Mouse (Mus musculus) stomach, embryonic 15.5 days (tissue): ENCODE results near the gene Rbpj. TPM values are rescaled to one million over a fixed set of nuclear protein-coding genes. Genes with fewer than 3 reads are reported as not detected.
"Not testable (repeated sequence)": the region's sequence is repeated elsewhere in the genome, so short reads cannot be mapped to it uniquely, and the experiment has no call there.

ENCODE experiments used
- ATAC-seq: fragments of 200-750 bp; cut with Nextera tagmentation; 2 replicates; pipeline ENCODE4 v1.8.0; 2017; ENCODE audit warnings: low read depth, moderate number of reproducible peaks, moderate TSS enrichment; ENCODE audit not compliant: insufficient read depth, low FRiP score
- H3K27ac ChIP-seq: fragments of 300-500 bp; sonication (generic); 2 replicates; pipeline ENCODE4 v1.5.1; 2015; ENCODE audit warnings: mild to moderate bottlenecking, inconsistent platforms
- H3K27me3 ChIP-seq: fragments of 300-500 bp; sonication (generic); replicated peaks from 2 replicates; pipeline ENCODE4 v1.6.1; 2015; ENCODE audit warnings: inconsistent platforms
- H3K36me3 ChIP-seq: fragments of 300-500 bp; sonication (generic); 2 replicates; pipeline ENCODE4 v1.6.1; 2015; ENCODE audit warnings: inconsistent platforms
- H3K4me1 ChIP-seq: fragments of 300-500 bp; sonication (generic); 2 replicates; pipeline ENCODE4 v1.6.1; 2015; ENCODE audit warnings: inconsistent platforms
- H3K4me2 ChIP-seq: fragments of 300-500 bp; sonication (generic); 2 replicates; pipeline ENCODE4 v1.6.1; 2015; ENCODE audit warnings: mild to moderate bottlenecking, inconsistent platforms
- H3K4me3 ChIP-seq: fragments of 300-500 bp; sonication (generic); replicated peaks from 2 replicates; pipeline ENCODE4 v1.5.1; 2015; ENCODE audit warnings: inconsistent platforms
- H3K9ac ChIP-seq: fragments of 300-500 bp; sonication (generic); 2 replicates; pipeline ENCODE4 v1.6.1; 2015; ENCODE audit warnings: inconsistent platforms
- H3K9me3 ChIP-seq: fragments of 300-500 bp; sonication (generic); 2 replicates; pipeline ENCODE4 v1.6.1; 2016; ENCODE audit warnings: inconsistent platforms
- WGBS: fragments of 180-500 bp; shearing (Covaris S2); methylation state at CpG from one replicate; pipeline ENCODE4 v1.1.7; 2015; 5-methylcytosine and 5-hydroxymethylcytosine counted together
- polyA plus RNA-seq: library from polyadenylated mRNA; unstranded; fragments of >200 nt; fragmentation: Nextera tagmentation; extraction: Ambion mirVana; gene quantifications from 2 replicates; pipeline ENCODE4 v1.2.1, GENCODE M21; 2015

Rbpj gene
- polyA plus RNA-seq, 1 experiment from 2014 or later = 26.9 TPM

GRCm38 (mm10) chr5:53542073-53542472 lies 76.1 kb downstream of the Rbpj start:
- ATAC-seq = no peak
- H3K27ac ChIP-seq = no peak overlapping the region

GRCm38 (mm10) chr5:53543399-53543798 lies 77.4 kb downstream of the Rbpj start:
- Histone ChIP-seq H3K4me2 (no peak overlapping the region), H3K9me3 (no peaks in the 10 kb centered on the region), H3K4me3 (no peak overlapping the region), H3K36me3 (no peaks in the 10 kb centered on the region), H3K4me1 (no peaks in the 10 kb centered on the region), H3K27me3 (no peaks in the 10 kb centered on the region), H3K9ac (no peak overlapping the region), H3K27ac (no peak overlapping the region)
- WGBS = 77% methylated on average over 4 of the region's 4 CpGs
- no peak for ATAC-seq

More at GRCm38 (mm10) chr5:53542073-53542472, 76.1 kb downstream of the Rbpj start:
- H3K9me3 ChIP-seq = no peaks in the 10 kb centered on the region
- H3K9ac ChIP-seq = no peak overlapping the region
- 33% methylated on average over 1 of the region's 1 CpGs for WGBS
- H3K27me3 ChIP-seq = no peaks in the 10 kb centered on the region
- no peaks in the 10 kb centered on the region for H3K4me1 ChIP-seq
- H3K36me3 ChIP-seq = no peaks in the 10 kb centered on the region
- H3K4me3 ChIP-seq = no peak overlapping the region
- H3K4me2 ChIP-seq = no peak overlapping the region

GRCm38 (mm10) chr5:53543945-53544344 lies 78.0 kb downstream of the Rbpj start:
- Histone ChIP-seq H3K9ac (no peak overlapping the region), H3K4me3 (no peak overlapping the region), H3K27ac (no peak overlapping the region), H3K27me3 (no peaks in the 10 kb centered on the region), H3K36me3 (no peaks in the 10 kb centered on the region), H3K9me3 (no peaks in the 10 kb centered on the region), H3K4me2 (no peak overlapping the region), H3K4me1 (no peaks in the 10 kb centered on the region)
- no peak for ATAC-seq
- whole genome bisulfite sequencing = 80% methylated on average over 4 of the region's 4 CpGs

- Histone ChIP-seq H3K4me1 (no peaks in the 10 kb centered on the region), H3K4me3 (no peak overlapping the region), H3K9me3 (no peaks in the 10 kb centered on the region), H3K4me2 (no peak overlapping the region), H3K27ac (no peak overlapping the region), H3K27me3 (no peaks in the 10 kb centered on the region), H3K9ac (no peak overlapping the region), H3K36me3 (no peaks in the 10 kb centered on the region)
- WGBS = 84% methylated on average over 6 of the region's 6 CpGs
- ATAC-seq = no peak
Measured at GRCm38 (mm10) chr5:53546440-53546839, 80.5 kb downstream of the Rbpj start.

- no peak overlapping the region for H3K9ac ChIP-seq
- 41% methylated on average over 9 of the region's 9 CpGs for WGBS
- H3K27ac ChIP-seq = no peak overlapping the region
- H3K4me1 ChIP-seq = no peaks in the 10 kb centered on the region
- no peaks in the 10 kb centered on the region for H3K27me3 ChIP-seq
- no peaks in the 10 kb centered on the region for H3K9me3 ChIP-seq
- no peaks in the 10 kb centered on the region for H3K36me3 ChIP-seq
- no peak overlapping the region for H3K4me3 ChIP-seq
- ATAC-seq = no peak
- no peak overlapping the region for H3K4me2 ChIP-seq
Measured at GRCm38 (mm10) chr5:53546979-53547472, 81.1 kb downstream of the Rbpj start.

- H3K27me3 ChIP-seq, H3K4me1 ChIP-seq, H3K27ac ChIP-seq, H3K9me3 ChIP-seq, H3K9ac ChIP-seq, H3K4me3 ChIP-seq, H3K4me2 ChIP-seq, ATAC-seq, H3K36me3 ChIP-seq: not testable (repeated sequence)
- WGBS = 98% methylated on average over 1 of the region's 1 CpGs
Measured at GRCm38 (mm10) chr5:53550329-53550728, 84.4 kb downstream of the Rbpj start.

- WGBS = 75% methylated on average over 6 of the region's 6 CpGs
- Histone ChIP-seq H3K9me3 (no peaks in the 10 kb centered on the region), H3K27me3 (no peaks in the 10 kb centered on the region), H3K4me2 (no peak overlapping the region), H3K36me3 (no peaks in the 10 kb centered on the region), H3K27ac (no peak overlapping the region), H3K4me1 (no peaks in the 10 kb centered on the region), H3K9ac (no peak overlapping the region), H3K4me3 (no peak overlapping the region)
- ATAC-seq = no peak
Measured at GRCm38 (mm10) chr5:53551394-53551793, 85.4 kb downstream of the Rbpj start.

GRCm38 (mm10) chr5:53551910-53552309 lies 86.0 kb downstream of the Rbpj start:
- Histone ChIP-seq H3K9me3 (no peaks in the 10 kb centered on the region), H3K4me3 (no peak overlapping the region), H3K27ac (no peak overlapping the region), H3K27me3 (no peaks in the 10 kb centered on the region), H3K4me2 (no peak overlapping the region), H3K36me3 (no peaks in the 10 kb centered on the region), H3K4me1 (no peaks in the 10 kb centered on the region), H3K9ac (no peak overlapping the region)
- WGBS = 79% methylated on average over 4 of the region's 4 CpGs
- no peak for ATAC-seq

GRCm38 (mm10) chr5:53553281-53553680 lies 87.3 kb downstream of the Rbpj start:
- H3K9me3 ChIP-seq = no peaks in the 10 kb centered on the region
- H3K4me2 ChIP-seq = no peak overlapping the region
- no peaks in the 10 kb centered on the region for H3K4me1 ChIP-seq
- no peak overlapping the region for H3K27ac ChIP-seq
- WGBS = 90% methylated on average over 1 of the region's 1 CpGs
- H3K4me3 ChIP-seq = no peak overlapping the region
- H3K9ac ChIP-seq = no peak overlapping the region
- H3K27me3 ChIP-seq = no peaks in the 10 kb centered on the region
- no peaks in the 10 kb centered on the region for H3K36me3 ChIP-seq
- no peak for ATAC-seq

- no peaks in the 10 kb centered on the region for H3K4me1 ChIP-seq
- no peaks in the 10 kb centered on the region for H3K36me3 ChIP-seq
- no peak overlapping the region for H3K27ac ChIP-seq
- 93% methylated on average over 8 of the region's 8 CpGs for WGBS
- no peak for ATAC-seq
- H3K9me3 ChIP-seq = no peaks in the 10 kb centered on the region
- no peaks in the 10 kb centered on the region for H3K27me3 ChIP-seq
- no peak overlapping the region for H3K4me2 ChIP-seq
- no peak overlapping the region for H3K9ac ChIP-seq
- H3K4me3 ChIP-seq = no peak overlapping the region
Measured at GRCm38 (mm10) chr5:53554180-53554579, 88.2 kb downstream of the Rbpj start.

- Histone ChIP-seq H3K4me3 (no peak overlapping the region), H3K4me2 (no peak overlapping the region), H3K4me1 (no peaks in the 10 kb centered on the region), H3K9ac (no peak overlapping the region), H3K36me3 (no peaks in the 10 kb centered on the region), H3K27me3 (no peaks in the 10 kb centered on the region), H3K9me3 (no peaks in the 10 kb centered on the region), H3K27ac (no peak overlapping the region)
- no peak for ATAC-seq
- 76% methylated on average over 4 of the region's 4 CpGs for WGBS
Measured at GRCm38 (mm10) chr5:53554926-53555325, 89.0 kb downstream of the Rbpj start.

GRCm38 (mm10) chr5:53555474-53555873 lies 89.5 kb downstream of the Rbpj start:
- Histone ChIP-seq H3K27me3 (no peaks in the 10 kb centered on the region), H3K9me3 (no peaks in the 10 kb centered on the region), H3K9ac (no peak overlapping the region), H3K27ac (no peak overlapping the region), H3K4me2 (no peak overlapping the region), H3K36me3 (no peaks in the 10 kb centered on the region), H3K4me1 (no peaks in the 10 kb centered on the region), H3K4me3 (no peak overlapping the region)
- 94% methylated on average over 8 of the region's 8 CpGs for WGBS
- no peak for ATAC-seq

GRCm38 (mm10) chr5:53555929-53556328 lies 90.0 kb downstream of the Rbpj start:
- WGBS = 91% methylated on average over 5 of the region's 5 CpGs
- Histone ChIP-seq H3K4me3 (no peak overlapping the region), H3K27me3 (no peaks in the 10 kb centered on the region), H3K4me1 (no peaks in the 10 kb centered on the region), H3K9me3 (no peaks in the 10 kb centered on the region), H3K4me2 (no peak overlapping the region), H3K9ac (no peak overlapping the region), H3K27ac (no peak overlapping the region), H3K36me3 (no peaks in the 10 kb centered on the region)
- ATAC-seq = no peak
